Mouse (Mus musculus): ENCODE data around the gene Ptprh. TPM values are rescaled to one million over a fixed set of nuclear protein-coding genes. Genes with fewer than 3 reads are reported as not detected.
"Not testable (repeated sequence)": the region's sequence is repeated elsewhere in the genome, so short reads cannot be mapped to it uniquely, and the experiment has no call there.

Gene Ptprh
- total RNA-seq, 4 experiments from 2014 or later, result not detected

DNA sequence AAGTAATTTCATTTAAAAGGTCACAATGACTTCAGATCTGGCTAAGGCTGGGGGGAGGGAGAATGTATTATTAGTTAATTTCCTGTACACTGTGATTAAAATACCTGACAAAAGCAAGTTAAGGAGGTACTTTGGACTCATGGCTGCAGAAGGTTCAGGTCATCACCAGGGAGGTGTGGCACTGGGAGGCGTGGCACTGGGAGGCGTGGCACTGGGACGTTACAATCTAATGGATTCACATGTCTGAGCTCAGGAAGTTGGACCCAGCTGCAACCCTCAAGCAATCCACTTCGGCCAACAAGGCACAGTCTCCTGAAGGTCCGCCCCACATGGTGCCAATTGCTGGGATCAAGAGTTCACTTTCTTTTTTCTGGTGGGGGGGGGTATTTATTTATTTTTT lies 4.2 kb upstream of the Ptprh start:
- DNase-seq (ENCODE audit: low spot score in 2 of 2), result no peak

- no peak for DNase-seq (ENCODE audit: low spot score in 2 of 2)
Measured at GRCm38 (mm10) chr7:4602969-4603368, 872 bp downstream of the Ptprh start.

DNA sequence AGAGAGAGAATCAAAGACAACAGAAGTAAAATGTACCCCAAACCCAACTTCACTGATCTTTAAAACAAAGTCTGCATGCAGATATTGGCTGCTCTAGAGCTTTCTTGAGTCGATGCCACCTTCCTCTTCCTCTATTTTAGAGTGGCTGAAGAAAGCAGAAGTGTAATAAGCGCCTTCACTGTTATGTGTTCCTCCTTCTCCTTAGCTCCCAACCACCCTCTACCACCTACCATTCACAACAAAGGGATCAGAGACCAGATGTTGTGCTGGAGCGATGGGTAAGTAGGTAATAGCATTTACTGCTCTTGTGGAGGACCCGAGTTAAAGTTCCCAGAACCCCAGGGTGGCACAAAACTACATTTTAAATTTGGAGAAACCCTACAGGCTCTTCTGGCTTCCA lies 6.8 kb downstream of the Ptprh start:
- not testable (repeated sequence) for DNase-seq (ENCODE audit: low spot score in 2 of 2)

DNA sequence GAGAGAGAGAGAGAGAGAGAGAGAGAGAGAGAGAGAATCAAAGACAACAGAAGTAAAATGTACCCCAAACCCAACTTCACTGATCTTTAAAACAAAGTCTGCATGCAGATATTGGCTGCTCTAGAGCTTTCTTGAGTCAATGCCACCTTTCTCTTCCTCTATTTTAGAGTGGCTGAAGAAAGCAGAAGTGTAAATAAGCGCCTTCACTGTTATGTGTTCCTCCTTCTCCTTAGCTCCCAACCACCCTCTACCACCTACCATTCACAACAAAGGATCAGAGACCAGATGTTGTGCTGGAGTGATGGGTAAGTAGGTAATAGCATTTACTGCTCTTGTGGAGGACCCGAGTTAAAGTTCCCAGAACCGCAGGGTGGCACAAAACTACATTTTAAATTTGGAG lies 22.4 kb downstream of the Ptprh start:
- not testable (repeated sequence) for DNase-seq (ENCODE audit: low spot score in 2 of 2)

- DNase-seq (ENCODE audit: low spot score in 2 of 2), result not testable (repeated sequence)
Measured at GRCm38 (mm10) chr7:4572361-4572760, 31.5 kb downstream of the Ptprh start.

DNA sequence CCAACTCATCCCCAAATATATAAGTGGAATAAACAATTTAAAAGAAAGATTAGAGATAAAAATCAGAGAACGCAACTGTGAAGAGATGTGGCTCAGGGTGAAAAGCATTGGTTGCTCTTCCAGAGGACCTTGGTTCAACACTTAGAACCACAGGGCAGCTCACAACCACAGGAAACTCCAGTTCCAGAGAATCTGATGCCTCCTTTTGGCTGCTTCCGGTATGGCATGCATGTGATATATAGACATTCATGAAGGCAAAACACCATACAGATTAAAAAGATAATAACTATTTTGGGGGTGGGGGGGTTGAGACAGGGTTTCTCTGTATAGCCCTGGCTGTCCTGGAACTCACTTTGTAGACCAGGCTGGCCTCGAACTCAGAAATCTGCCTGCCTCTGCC lies 41.2 kb downstream of the Ptprh start:
- DNase-seq (ENCODE audit: low spot score in 2 of 2), result no peak

DNA sequence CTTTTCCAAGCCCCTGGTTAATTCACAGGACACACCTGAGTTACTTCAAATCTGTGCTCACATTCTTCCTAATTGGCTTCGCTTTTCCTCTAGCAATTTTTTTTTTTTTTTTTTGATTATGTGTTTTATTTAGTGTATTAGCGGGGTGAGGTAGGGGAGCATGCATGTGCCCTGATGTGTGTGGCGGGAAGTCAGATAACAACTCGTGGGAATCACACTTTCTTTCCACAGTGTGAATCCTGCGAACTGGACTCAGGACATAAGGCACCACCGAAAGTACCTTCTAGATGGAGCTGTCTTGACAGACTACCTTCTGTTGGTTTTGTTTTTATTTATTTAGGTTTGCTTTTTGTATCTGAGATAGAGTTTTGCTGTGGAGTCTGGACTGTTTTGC lies 46.7 kb downstream of the Ptprh start:
- no peak for DNase-seq (ENCODE audit: low spot score in 2 of 2)

GRCm38 (mm10) chr7:4556256-4557166 lies 47.3 kb downstream of the Ptprh start:
- peak in 1 of 2 experiments; percentile 17 for DNase-seq (ENCODE audit: low spot score in 2 of 2)

DNA sequence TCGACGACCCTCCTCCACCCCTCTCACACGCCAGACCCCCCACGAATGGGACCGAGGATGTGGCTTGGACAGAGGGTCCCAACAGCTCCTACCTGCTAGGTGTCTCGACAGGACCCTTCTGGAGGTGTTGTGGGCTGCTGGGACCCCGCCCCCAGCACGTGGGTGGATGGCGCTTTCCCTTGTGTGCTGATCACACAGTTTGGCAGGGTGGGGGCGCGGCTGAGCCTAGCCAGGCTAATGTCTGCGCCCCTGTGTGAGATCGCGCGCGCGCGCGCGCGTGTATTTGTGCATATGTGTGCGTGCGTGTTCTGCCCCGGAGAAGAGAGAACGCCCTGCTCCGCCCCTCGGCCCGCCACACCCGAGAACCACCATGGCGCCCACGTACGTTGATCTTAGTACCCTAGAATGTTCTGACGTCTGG lies 56.6 kb downstream of the Ptprh start, which contains the start of gene Syt5:
Gene Syt5, minus strand, starts transcription at position 321 of the 421 bp plus-strand sequence.
- no peak for DNase-seq (ENCODE audit: low spot score in 2 of 2)

- no peak for DNase-seq (ENCODE audit: low spot score in 2 of 2)
Measured at GRCm38 (mm10) chr7:4546591-4547131, 57.2 kb downstream of the Ptprh start.

- DNase-seq (ENCODE audit: low spot score in 2 of 2), result no peak
Measured at GRCm38 (mm10) chr7:4546050-4546449, 57.8 kb downstream of the Ptprh start.

DNA sequence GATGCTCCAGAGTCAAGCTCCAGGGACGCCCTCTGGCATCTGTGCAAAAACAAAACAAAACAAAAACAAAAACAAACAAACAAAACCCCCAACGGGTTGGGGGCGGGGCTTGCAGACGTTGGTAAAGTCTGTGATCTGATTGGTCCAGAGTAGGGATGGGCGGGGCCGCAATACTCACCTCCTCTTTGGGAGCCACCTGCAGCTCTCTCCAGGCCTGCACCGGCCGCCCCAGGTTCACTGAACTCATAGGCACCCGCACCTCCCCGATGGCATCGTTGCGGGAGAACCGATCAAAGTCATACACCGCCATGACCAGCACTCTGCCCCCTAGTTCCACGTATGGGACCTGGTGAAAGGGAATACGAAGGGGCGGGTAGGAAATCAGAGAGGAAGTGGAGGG lies 61.8 kb downstream of the Ptprh start:
- no peak for DNase-seq (ENCODE audit: low spot score in 2 of 2)

- DNase-seq (ENCODE audit: low spot score in 2 of 2), result no peak
Measured at GRCm38 (mm10) chr7:4541344-4541743, 62.5 kb downstream of the Ptprh start.

DNA sequence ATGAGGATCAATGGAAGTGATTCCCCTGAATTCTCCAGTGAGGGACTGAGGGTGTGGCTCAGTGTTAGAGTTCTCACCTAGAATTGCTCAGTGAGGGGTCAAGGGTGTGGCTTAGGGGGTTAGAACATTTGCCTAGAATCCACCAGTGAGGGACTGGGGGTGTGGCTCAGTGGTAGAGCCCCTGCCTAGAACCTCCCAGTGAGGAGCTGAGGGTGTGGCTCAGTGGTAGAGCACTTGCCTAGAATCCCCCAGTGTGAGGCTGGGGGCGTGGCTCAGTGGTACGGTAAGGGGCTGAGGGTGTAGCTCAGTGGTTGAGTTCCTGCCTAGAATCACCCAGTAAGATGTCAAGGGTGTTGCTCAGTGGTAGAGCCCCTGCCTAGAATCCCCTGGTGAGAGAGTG lies 64.8 kb downstream of the Ptprh start:
- DNase-seq (ENCODE audit: low spot score in 2 of 2), result no peak

DNA sequence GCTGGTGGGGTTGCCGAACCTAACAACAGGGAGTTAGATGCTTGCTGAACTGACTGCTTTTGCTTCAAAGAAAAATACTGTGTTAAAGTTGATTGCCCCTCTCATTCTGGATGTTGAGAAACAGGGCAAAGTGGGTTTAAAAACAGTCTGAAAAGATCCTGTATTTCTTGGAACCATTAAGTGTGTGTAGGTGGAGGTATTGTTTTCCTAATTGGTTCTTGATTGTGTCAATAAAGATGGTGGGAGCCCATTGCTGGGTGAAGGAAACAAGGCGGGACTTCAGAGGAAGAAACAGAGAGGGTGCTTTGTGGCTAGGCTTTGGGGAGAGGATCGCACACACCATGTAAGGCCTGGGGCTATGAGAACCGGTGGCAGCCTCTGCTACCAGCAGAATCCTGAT lies 66.7 kb downstream of the Ptprh start:
- DNase-seq (ENCODE audit: low spot score in 2 of 2), result no peak

- DNase-seq (ENCODE audit: low spot score in 2 of 2), result no peak
Measured at GRCm38 (mm10) chr7:4536369-4536768, 67.5 kb downstream of the Ptprh start.

DNA sequence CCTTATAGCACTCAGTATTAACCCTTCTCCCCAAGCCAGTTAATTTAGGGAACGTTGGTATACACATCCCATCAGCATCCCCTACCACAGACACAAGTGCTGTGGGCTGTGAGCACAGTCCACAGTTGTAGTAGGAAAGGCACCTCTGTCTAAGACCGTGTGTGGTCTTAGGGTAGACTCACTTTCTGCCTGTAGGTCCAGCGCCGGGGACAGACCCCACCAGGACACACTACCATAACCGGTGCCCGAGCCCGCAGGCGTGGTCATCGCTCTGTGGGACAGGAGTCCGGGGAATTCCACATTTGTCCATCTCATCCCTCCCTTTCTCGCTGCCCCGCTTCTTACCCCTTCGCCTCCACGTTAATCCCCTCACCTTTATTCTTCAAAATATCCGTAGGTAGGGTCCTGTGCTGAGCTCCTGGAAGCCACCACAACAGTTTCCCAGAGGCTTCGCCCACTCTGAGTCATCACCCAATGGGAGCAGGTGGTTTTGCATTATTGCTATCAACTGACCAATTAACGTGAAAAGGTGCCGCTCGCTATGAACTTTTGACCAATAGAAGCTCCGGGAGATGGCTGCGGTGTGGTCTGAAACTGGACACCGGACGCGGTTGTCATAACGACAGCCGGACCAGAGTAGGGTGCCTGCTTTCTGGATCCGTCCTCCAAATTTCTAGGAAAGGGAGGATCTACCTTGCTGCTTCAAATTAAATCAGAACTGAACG lies 71.7 kb downstream of the Ptprh start, which contains the start of gene Dnaaf3:
Gene Dnaaf3, minus strand, starts transcription at position 449 of the 725 bp plus-strand sequence.
- DNase-seq (ENCODE audit: low spot score in 2 of 2), result peak in 1 of 2 experiments; percentile 36

DNA sequence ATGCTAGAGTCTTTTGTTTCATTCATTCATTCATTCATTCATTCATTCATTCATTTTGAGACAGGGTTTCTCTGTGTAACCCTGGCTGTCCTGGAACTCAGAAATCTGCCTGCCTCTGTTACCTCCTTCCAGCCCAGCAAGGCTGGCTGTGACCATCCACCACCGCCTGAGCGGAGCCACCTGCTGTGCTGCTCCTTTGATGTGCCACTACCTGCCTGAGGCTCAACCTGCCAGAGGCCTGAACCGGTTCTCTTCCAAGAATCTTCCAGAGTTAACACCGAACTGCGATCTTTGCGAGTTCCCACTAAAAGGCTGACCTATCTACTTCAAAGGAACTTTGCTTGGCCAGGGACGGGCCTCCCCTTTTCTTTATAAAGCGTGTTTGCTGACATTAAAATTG lies 73.7 kb downstream of the Ptprh start:
- not testable (repeated sequence) for DNase-seq (ENCODE audit: low spot score in 2 of 2)

GRCm38 (mm10) chr7:4527302-4527689 lies 76.5 kb downstream of the Ptprh start:
- DNase-seq (ENCODE audit: low spot score in 2 of 2), result no peak

DNA sequence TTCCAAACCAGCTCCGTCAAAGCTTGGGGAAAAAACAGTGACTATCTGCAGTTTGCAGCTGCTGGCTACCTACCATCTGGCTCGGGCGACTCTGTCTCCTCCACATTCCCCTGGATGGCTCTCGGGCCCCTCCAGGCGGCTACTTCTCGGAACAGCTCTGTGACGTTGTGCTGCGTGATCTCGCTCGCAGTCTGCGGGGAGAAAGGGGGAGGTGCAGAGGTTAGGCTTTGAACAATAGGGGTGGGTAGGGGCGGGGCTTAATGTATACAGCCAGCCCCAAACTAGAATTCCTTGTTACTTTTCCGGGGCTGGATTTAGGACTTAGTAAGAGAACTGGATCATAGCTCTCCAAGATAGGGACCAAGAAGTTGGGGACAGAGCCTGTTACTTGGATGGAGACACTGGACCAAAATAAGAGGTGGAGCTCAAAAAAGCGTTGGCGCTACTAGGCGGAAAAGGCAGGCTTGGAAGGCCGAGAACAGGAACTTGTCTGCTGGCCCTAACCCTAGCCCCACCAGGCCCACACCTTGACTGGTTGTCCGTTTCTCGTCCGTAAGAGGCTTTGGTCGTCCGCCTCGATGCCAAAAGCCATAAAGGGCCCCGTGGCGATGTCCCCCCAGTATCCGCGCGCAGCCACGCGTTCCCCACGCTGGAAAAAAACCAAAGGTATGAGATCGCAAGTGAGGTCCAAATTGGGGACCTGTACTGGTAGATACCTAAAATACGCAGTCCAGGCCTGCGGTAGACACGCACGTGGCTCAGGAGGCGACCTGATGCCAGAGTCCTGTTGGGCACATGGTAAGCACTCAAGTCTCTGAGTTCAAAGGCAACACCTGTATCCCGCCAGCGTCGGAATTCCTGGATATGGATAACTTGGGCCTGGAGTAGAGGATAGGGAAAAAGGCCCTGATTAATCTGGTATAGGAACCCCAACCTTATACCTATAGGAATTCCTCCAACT lies 77.2 kb downstream of the Ptprh start:
- DNase-seq (ENCODE audit: low spot score in 2 of 2), result peak; percentile 37 to 56
